Mouse (Mus musculus) thymus, adult 2 months (tissue): ENCODE results near the gene Lyg1.

ENCODE experiments used
- CTCF ChIP-seq: fragments of 200-500 bp; IDR thresholded peaks from 2 replicates; pipeline ENCODE4 v1.5.1; 2012; ENCODE audit warnings: mild to moderate bottlenecking, control low read depth, low read length, moderate library complexity, borderline replicate concordance; ENCODE audit not compliant: control insufficient read depth, poor library complexity, insufficient read depth; ENCODE audit errors: extremely low read depth
- POLR2A ChIP-seq: fragments of 200-500 bp; IDR thresholded peaks from 2 replicates; pipeline ENCODE4 v1.6.1; 2012; ENCODE audit warnings: mild to moderate bottlenecking, low read length, control low read depth, moderate library complexity; ENCODE audit not compliant: control insufficient read depth, poor library complexity, insufficient read depth; ENCODE audit errors: extremely low read depth

- TF ChIP-seq POLR2A, result no peak
- TF ChIP-seq CTCF, result no peak
Observed at GRCm38 (mm10) chr1:37916393-37916792, 41.2 kb downstream of the Lyg1 start, which contains the start of gene Lyg2.
